Mouse (Mus musculus): ENCODE data around the gene Acbd4. TPM values are rescaled to one million over a fixed set of nuclear protein-coding genes. Genes with fewer than 3 reads are reported as not detected.

Gene Acbd4
- polyA plus RNA-seq, 1 experiment from 2014 or later, result 8.3 TPM

- no peak for ATAC-seq (ENCODE audit: low FRiP score)
- no peaks in the 10 kb centered on the region for H3K9me3 ChIP-seq (replicated peaks)
- H3K4me1 ChIP-seq, result peaks cover 25% of the 10 kb centered on the region
- H3K4me3 ChIP-seq, result peak overlapping the region; percentile 59
- H3K36me3 ChIP-seq, result no peaks in the 10 kb centered on the region
- H3K4me2 ChIP-seq (replicated peaks), result peak overlapping the region; percentile 80
- 0 out of 2 replicates have a peak overlapping the region, but pooled peaks have one; percentile 18 for H3K27ac ChIP-seq
- peaks cover 15% of the 10 kb centered on the region for H3K27me3 ChIP-seq
- under 1% methylated on average over 38 of the region's 38 CpGs for WGBS
- peak overlapping the region; percentile 70 for H3K9ac ChIP-seq
Observed at GRCm38 (mm10) chr11:103117591-103118009, 16.1 kb downstream of the Acbd4 start.

GRCm38 (mm10) chr11:103118866-103119265 is 17.4 kb downstream of the Acbd4 start:
- Histone ChIP-seq H3K4me2 (replicated peaks) (peak overlapping the region; percentile 80), H3K27me3 (peaks cover 3% of the 10 kb centered on the region), H3K4me1 (peaks cover 24% of the 10 kb centered on the region), H3K36me3 (no peaks in the 10 kb centered on the region), H3K9ac (no peak overlapping the region), H3K9me3 (replicated peaks) (no peaks in the 10 kb centered on the region), H3K4me3 (no peak overlapping the region), H3K27ac (no peak overlapping the region)
- 92% methylated on average over 2 of the region's 2 CpGs for WGBS
- no peak for ATAC-seq (ENCODE audit: low FRiP score)

- H3K27me3 ChIP-seq, result no peaks in the 10 kb centered on the region
- H3K27ac ChIP-seq, result no peak overlapping the region
- ATAC-seq (ENCODE audit: low FRiP score), result no peak
- H3K4me2 ChIP-seq (replicated peaks), result no peak overlapping the region
- WGBS, result 55% methylated on average over 5 of the region's 5 CpGs
- H3K9ac ChIP-seq, result no peak overlapping the region
- H3K4me3 ChIP-seq, result no peak overlapping the region
- no peaks in the 10 kb centered on the region for H3K9me3 ChIP-seq (replicated peaks)
- no peaks in the 10 kb centered on the region for H3K36me3 ChIP-seq
- peaks cover 21% of the 10 kb centered on the region for H3K4me1 ChIP-seq
Observed at GRCm38 (mm10) chr11:103119609-103120008, 18.1 kb downstream of the Acbd4 start.

GRCm38 (mm10) chr11:103120315-103120714 is 18.8 kb downstream of the Acbd4 start:
- no peaks in the 10 kb centered on the region for H3K9me3 ChIP-seq (replicated peaks)
- H3K9ac ChIP-seq, result no peak overlapping the region
- H3K36me3 ChIP-seq, result no peaks in the 10 kb centered on the region
- H3K27me3 ChIP-seq, result no peaks in the 10 kb centered on the region
- H3K4me2 ChIP-seq (replicated peaks), result no peak overlapping the region
- ATAC-seq (ENCODE audit: low FRiP score), result no peak
- H3K4me1 ChIP-seq, result peaks cover 18% of the 10 kb centered on the region
- H3K27ac ChIP-seq, result no peak overlapping the region
- 70% methylated on average over 5 of the region's 5 CpGs for WGBS
- no peak overlapping the region for H3K4me3 ChIP-seq

GRCm38 (mm10) chr11:103131701-103132575 is 30.5 kb downstream of the Acbd4 start, which contains the start of gene Hexim2:
Gene Hexim2 (plus strand): TSS chr11:103132429.
- peak within 1 kb of the TSS; percentile 97 for H3K27ac ChIP-seq
- no peaks in the 10 kb centered on the region for H3K27me3 ChIP-seq
- peak within 1 kb of the TSS; percentile 99 for H3K9ac ChIP-seq
- peak; percentile 58 for ATAC-seq (ENCODE audit: low FRiP score)
- under 1% methylated on average over 39 of the region's 39 CpGs for WGBS
- peaks cover 38% of the 10 kb centered on the region for H3K4me1 ChIP-seq
- no peaks in the 10 kb centered on the region for H3K36me3 ChIP-seq
- peak within 1 kb of the TSS; percentile 63 for H3K4me2 ChIP-seq (replicated peaks)
- H3K4me3 ChIP-seq, result peak within 1 kb of the TSS; percentile 86
- no peaks in the 10 kb centered on the region for H3K9me3 ChIP-seq (replicated peaks)

GRCm38 (mm10) chr11:103132576-103133455 is 31.3 kb downstream of the Acbd4 start:
- under 1% methylated on average over 58 of the region's 58 CpGs for WGBS
- Histone ChIP-seq H3K4me3 (peak overlapping the region; percentile 86), H3K4me1 (peaks cover 38% of the 10 kb centered on the region), H3K36me3 (no peaks in the 10 kb centered on the region), H3K4me2 (replicated peaks) (peak overlapping the region; percentile 63), H3K9ac (peak overlapping the region; percentile 99), H3K9me3 (replicated peaks) (no peaks in the 10 kb centered on the region), H3K27me3 (no peaks in the 10 kb centered on the region), H3K27ac (peak overlapping the region; percentile 97)
- ATAC-seq (ENCODE audit: low FRiP score), result peak; percentile 91

- Histone ChIP-seq H3K36me3 (0 out of 2 replicates have a peak, but pooled peaks cover under 1% of the 10 kb centered on the region), H3K9me3 (replicated peaks) (no peaks in the 10 kb centered on the region), H3K27me3 (no peaks in the 10 kb centered on the region), H3K27ac (peak overlapping the region; percentile 73), H3K4me2 (replicated peaks) (peak overlapping the region; percentile 50), H3K4me1 (peaks cover 38% of the 10 kb centered on the region), H3K4me3 (peak overlapping the region; percentile 21), H3K9ac (peak overlapping the region; percentile 57)
- WGBS, result 59% methylated on average over 6 of the region's 6 CpGs
- peak; percentile 41; the same call in 1 of the 2 replicates for ATAC-seq (ENCODE audit: low FRiP score)
Observed at GRCm38 (mm10) chr11:103133456-103134185, 32.1 kb downstream of the Acbd4 start.

- no peak overlapping the region for H3K4me2 ChIP-seq (replicated peaks)
- no peak for ATAC-seq (ENCODE audit: low FRiP score)
- H3K9me3 ChIP-seq (replicated peaks), result no peaks in the 10 kb centered on the region
- no peaks in the 10 kb centered on the region for H3K27me3 ChIP-seq
- H3K27ac ChIP-seq, result no peak overlapping the region
- no peak overlapping the region for H3K4me3 ChIP-seq
- H3K36me3 ChIP-seq, result 0 out of 2 replicates have a peak, but pooled peaks cover 6% of the 10 kb centered on the region
- 80% methylated on average over 3 of the region's 3 CpGs for WGBS
- no peak overlapping the region for H3K9ac ChIP-seq
- H3K4me1 ChIP-seq, result peaks cover 38% of the 10 kb centered on the region
Observed at GRCm38 (mm10) chr11:103134221-103134620, 32.7 kb downstream of the Acbd4 start.

- Histone ChIP-seq H3K4me1 (peaks cover 29% of the 10 kb centered on the region), H3K9ac (no peak overlapping the region; the same call in 1 of the 2 replicates), H3K36me3 (peaks cover 14% of the 10 kb centered on the region; the same call in 1 of the 2 replicates), H3K27ac (no peak overlapping the region), H3K9me3 (replicated peaks) (no peaks in the 10 kb centered on the region), H3K4me3 (no peak overlapping the region), H3K27me3 (no peaks in the 10 kb centered on the region), H3K4me2 (replicated peaks) (no peak overlapping the region)
- no peak for ATAC-seq (ENCODE audit: low FRiP score)
- WGBS, result 89% methylated on average over 8 of the region's 8 CpGs
Observed at GRCm38 (mm10) chr11:103136039-103136577, 34.6 kb downstream of the Acbd4 start.

- Histone ChIP-seq H3K36me3 (peaks cover 14% of the 10 kb centered on the region; the same call in 1 of the 2 replicates), H3K9ac (peak overlapping the region; percentile 9; the same call in 1 of the 2 replicates), H3K27ac (no peak overlapping the region), H3K9me3 (replicated peaks) (no peaks in the 10 kb centered on the region), H3K4me2 (replicated peaks) (no peak overlapping the region), H3K4me1 (peaks cover 37% of the 10 kb centered on the region), H3K27me3 (no peaks in the 10 kb centered on the region), H3K4me3 (no peak overlapping the region)
- 82% methylated on average over 14 of the region's 14 CpGs for WGBS
- ATAC-seq (ENCODE audit: low FRiP score), result no peak
Observed at GRCm38 (mm10) chr11:103139951-103140762, 38.7 kb downstream of the Acbd4 start.

GRCm38 (mm10) chr11:103140763-103141100 is 39.2 kb downstream of the Acbd4 start:
- Histone ChIP-seq H3K27ac (peak overlapping the region; percentile 76), H3K9ac (peak overlapping the region; percentile 9; the same call in 1 of the 2 replicates), H3K4me2 (replicated peaks) (no peak overlapping the region), H3K4me3 (no peak overlapping the region), H3K27me3 (no peaks in the 10 kb centered on the region), H3K36me3 (peaks cover 14% of the 10 kb centered on the region; the same call in 1 of the 2 replicates), H3K9me3 (replicated peaks) (no peaks in the 10 kb centered on the region), H3K4me1 (peaks cover 37% of the 10 kb centered on the region)
- 57% methylated on average over 6 of the region's 6 CpGs for WGBS
- no peak for ATAC-seq (ENCODE audit: low FRiP score)
